Mouse (Mus musculus) left cerebral cortex, adult 9 months (tissue): ENCODE results near the gene Ptpn7.
"Not testable (repeated sequence)": the region's sequence is repeated elsewhere in the genome, so short reads cannot be mapped to it uniquely, and the experiment has no call there.

Source experiments
- DNase-seq, 2 experiments: peaks; one replicate each; pipeline ENCODE4 v3.0.0; 2022; ENCODE audit warnings: low spot score in 2 of 2

Gene Ptpn7

DNA sequence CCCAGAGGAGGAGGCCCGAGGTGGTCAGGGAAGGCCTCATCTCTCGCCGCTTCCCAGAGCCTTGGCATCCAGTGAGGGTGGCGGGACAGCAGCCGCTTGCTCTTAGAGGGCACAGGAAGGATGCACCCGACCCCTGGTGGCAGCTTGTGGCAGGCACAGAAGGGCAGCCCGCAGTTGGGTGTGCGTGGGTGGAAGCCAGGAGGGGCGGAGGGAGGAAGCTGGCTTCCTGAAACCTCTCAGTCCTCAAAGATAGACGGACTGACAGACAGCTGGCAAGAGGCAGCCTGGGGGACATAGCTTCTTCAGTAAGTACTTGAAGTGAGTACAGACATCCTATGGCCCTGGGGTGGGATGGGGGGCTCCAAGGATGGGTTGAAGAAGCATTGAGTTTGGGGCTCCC is at the start of gene Ptpn7:
Gene Ptpn7 (plus strand): TSS at position 228 of the 400 bp plus-strand sequence.
- peak in 1 of 2 experiments; percentile 54 for DNase-seq

DNA sequence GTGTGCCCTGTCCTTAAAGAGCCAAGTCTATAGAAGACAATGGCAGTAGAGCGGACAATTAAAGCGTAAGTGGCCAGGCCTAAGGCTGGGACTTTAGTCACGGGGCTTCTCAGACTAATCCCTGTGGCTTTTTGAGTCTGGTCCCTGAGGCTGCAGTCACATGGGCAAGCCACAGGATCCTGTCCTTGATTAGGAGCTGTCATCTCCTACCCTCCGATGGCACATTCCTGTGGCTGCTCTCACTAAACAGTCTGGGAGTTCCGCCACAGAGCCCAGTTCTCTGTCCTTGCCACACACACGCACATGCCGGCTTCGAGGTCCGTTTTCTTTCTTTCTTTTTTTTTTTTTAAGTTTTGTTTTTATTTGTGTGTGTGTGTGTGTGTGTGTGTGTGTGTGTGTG is 49.0 kb upstream of the Ptpn7 start:
- DNase-seq: no peak

GRCm38 (mm10) chr1:135085296-135085871 is 47.1 kb upstream of the Ptpn7 start:
- no peak for DNase-seq

DNA sequence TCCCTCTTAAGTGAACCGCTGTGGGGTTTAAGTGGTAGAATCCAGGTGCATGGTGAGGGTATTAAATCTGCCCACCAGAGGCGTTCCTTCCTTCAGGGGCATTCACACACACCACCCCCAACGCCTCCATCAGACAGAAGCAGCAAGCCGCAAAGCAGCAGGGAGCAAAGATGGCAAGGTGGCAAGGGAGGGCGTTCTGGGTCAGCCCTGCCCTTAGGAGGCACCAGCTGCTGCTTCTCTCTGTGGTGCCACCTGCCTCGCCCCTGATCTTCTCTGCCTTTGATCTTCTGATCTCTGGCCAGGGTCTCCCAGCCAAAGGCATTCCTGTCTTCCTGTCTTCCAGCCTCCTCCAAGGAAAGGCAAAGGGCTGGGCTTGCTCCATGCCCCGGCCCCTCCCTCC is 46.5 kb upstream of the Ptpn7 start:
- no peak for DNase-seq

GRCm38 (mm10) chr1:135087414-135087813 is 45.1 kb upstream of the Ptpn7 start:
- no peak for DNase-seq

GRCm38 (mm10) chr1:135089626-135090025 is 42.9 kb upstream of the Ptpn7 start:
- no peak for DNase-seq

DNA sequence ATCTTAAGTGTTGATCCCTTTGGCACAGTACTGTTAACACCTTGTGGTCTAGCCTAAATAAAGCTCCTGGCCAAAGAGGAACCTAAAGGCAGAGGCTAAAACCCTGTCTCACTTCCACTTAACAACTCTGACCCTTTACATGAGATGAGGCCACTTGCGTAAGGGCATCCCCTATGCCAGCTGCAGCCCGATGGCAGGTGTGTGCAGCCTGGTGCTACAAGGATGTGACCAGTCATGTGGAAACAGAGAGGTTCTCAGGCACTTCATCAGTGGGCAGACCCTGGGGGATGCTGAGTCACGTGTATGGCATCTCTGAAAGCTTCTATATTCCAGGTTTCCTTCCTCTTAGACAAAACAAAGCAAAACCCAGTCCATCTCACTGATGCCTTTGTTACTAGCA is 41.6 kb upstream of the Ptpn7 start:
- DNase-seq: no peak

- no peak for DNase-seq
Measured at GRCm38 (mm10) chr1:135094723-135095122, 37.8 kb upstream of the Ptpn7 start.

DNA sequence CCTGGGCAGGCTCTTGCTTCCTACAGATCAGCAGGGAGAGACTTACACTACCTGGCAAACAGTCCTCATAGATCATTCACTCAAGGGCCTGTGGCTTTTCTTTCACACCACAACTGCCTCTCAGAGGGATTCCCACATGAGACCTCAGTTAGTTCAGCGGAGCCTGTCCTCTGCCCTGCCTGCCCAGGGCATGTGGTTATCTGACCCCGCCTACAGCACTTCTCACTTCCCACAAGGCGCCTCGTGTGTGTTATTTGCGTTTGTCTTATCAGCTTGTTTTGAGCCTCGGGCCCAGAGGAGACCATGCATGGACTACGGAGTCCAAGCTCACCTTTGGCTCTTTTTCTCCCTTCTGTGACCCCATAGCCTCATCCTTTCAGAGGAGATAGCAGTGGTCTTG is 37.3 kb upstream of the Ptpn7 start:
- DNase-seq: no peak

DNA sequence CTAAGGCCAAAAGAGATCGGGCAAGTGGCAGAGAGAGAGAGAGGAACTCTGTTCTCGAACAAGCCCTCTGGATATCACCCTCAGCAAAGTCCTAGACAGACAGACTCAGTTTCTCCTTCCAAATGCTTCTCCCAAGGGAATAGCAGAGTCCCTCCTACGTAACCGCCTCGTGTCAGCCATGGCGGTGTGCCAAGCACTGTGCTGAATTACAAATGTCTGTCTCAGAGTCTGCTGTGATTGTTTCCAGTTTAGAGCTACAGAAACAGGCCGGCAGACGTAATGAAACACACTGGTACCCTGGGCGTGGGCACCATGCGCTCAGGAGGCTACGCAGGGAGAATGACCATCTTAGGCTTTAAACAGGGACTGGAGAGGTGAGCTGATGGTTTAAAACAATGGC is 36.2 kb upstream of the Ptpn7 start:
- DNase-seq: peak in 1 of 2 experiments; percentile 17

- DNase-seq: no peak
Measured at GRCm38 (mm10) chr1:135097441-135097840, 35.1 kb upstream of the Ptpn7 start.

- no peak for DNase-seq
Measured at GRCm38 (mm10) chr1:135098441-135098840, 34.1 kb upstream of the Ptpn7 start.

GRCm38 (mm10) chr1:135100400-135100799 is 32.1 kb upstream of the Ptpn7 start:
- DNase-seq: no peak

GRCm38 (mm10) chr1:135105124-135105523 is 27.4 kb upstream of the Ptpn7 start, which contains the start of gene Lgr6:
Lgr6 (minus strand) TSS chr1:135105276.
- no peak for DNase-seq

DNA sequence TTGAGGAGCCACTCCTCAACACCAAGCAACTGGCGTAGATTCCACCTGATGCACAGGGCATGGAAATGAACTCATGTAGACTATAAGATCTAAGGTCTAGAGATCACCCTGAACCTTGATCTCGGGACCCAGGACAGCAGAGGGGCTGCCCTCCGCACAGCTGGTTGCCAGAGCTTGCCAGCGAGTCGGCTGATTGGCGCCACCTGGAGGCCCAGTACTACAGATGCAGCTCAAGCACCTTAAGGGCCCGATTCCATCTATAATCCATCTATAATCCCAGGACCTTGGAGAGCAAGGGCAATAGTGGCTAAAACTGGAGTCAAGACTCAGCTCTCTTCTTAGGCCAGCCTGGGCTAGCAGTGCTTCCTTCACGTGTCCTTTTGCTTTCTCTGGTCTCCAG is 26.5 kb upstream of the Ptpn7 start:
- peak in 1 of 2 experiments; percentile 42 for DNase-seq

DNA sequence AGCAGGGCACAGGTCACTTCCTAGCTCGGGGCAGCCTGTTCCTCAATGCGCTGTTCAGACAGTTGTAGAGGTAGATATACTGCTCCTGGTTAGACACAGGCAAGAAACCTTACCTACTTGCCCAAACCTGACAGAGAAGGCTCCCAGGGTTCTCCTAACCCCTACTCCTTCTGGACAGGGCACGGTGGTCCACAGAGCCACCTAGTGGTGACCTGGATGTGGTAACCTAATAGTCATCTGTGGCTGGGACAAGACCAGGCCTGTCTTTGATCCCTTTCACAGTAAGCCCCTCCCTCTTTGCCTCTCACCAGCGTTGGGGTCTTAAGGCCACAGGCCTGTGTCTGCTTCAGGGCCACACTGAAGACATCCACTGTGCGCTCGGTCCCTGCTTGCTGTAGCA is 23.9 kb upstream of the Ptpn7 start:
- DNase-seq: no peak

GRCm38 (mm10) chr1:135110075-135110474 is 22.4 kb upstream of the Ptpn7 start:
- peak in 1 of 2 experiments; percentile 78 for DNase-seq

DNA sequence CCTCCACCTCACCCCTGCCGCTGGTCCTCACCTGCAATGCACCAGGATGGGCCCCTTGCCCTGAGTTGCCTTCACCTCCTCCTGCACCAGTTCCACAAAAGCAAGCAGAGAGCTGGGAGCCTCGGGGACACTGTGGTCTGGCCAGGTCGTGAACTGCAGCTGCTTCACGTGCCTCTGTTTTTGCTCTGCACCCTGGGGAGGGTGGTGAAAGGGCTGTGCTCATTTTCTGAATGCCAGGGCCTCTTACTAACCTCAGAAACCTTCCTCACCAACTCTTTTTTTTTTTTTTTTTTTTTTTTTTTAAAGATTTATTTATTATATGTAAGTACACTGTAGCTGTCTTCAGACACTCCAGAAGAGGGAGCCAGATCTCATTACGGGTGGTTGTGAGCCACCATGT is 21.2 kb upstream of the Ptpn7 start:
- DNase-seq: not testable (repeated sequence)

DNA sequence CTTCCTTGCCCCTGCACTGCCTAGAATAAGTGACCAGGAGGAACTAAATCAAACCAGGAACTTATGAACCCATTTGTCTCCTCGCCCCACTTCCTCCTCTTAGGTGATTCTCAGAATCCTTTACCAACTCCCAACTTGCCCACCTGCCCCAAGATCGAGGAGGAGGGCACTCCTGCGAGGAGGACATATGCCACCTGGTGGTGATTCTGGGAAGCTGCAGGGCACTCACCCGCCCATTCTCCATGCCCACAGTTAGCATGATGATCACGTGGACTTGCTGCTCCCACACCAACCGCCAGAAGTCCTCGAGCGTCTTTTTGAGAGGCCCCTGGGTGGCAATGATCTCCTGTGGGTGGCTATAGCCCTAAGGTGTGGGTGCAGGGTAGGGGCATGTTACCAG is 19.8 kb upstream of the Ptpn7 start:
- DNase-seq: peak in 1 of 2 experiments; percentile 44

DNA sequence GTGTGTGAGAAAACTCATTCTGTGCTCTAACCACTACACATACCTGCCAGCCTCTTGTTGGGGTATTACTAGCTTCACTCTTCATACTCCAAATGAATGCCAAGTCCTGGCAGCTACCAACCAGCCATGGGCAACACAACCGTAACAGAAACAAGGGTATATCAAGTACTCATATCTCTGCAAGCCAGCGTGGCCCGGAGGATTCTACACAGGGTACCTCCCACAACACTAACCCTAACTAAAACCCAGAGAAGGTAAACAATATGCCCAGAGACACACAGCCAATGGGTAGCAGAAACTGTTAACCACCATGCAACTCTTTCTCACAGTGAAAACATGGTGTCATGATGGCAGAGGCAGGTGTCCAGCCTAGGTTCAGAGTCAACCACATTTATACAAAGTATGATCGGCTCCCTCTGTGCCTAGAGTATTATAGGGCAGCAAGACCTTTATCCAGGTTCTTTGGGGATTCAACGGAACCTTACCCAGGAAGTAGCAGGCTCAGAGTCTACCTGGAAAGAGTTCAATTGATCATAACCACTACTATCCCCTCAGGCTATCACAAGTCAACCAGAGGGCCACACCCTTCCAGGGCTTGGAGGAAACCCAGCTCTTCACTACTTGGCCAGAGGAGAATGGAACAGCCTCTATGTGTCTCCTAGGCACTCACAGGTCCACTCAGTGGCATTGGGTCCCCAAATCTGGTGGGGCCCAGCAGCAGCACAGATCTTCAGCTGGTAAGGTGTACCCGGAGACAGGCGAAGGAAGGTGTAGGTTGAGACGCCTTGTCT is 7.7 kb upstream of the Ptpn7 start:
- DNase-seq: no peak

- no peak for DNase-seq
Measured at GRCm38 (mm10) chr1:135125990-135126389, 6.5 kb upstream of the Ptpn7 start.

DNA sequence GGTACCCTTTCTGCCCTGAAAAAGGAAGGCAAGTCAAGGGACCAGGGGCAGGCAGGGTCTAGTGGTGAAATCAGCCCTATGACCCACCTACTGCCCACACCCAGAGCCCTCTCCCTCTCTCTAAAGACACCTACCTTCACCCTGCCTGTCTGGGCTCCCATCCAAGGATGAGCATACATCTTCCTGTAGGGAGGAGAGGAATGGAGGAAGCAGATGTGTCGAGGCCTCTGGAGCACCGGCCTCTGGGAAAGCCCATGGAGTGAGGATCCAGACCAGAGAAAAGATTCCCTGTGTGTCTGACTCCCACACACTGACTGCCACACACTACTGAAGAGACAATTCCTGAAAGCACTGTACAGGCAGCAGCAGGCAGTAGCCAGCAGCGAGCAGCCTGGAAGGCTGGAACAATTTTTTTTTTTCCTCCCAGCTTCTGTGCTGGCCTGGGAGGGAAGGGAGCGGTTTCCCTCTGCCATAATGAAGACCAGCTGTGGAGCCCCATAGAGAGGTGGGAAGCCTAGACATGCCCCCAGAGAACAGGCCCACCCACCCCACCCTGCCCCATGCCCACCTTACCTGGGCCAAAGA is 6.0 kb upstream of the Ptpn7 start:
- DNase-seq: peak in 1 of 2 experiments; percentile 49

DNA sequence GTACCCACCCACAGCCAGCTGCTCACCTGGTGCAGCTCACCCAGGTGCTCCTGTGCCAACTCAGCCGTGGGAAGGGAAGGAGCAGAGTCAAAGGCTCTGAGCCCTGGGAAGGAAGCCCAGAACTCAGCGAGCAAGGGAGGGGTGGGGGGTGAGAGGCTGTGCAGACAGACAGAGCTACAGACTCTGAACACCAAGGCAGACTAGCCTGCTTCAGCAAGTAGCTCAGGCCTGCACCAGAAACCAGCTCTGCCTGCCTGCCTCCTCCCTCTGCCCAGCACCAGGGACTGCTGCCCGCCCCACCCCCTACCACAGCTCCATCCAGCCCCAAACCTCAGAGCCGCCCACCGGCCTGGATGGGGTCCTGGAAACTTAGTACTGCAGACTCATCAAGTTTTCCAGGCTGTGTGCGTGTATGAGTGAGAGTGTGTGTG is 4.5 kb upstream of the Ptpn7 start:
- DNase-seq: no peak
